Mouse (Mus musculus): ENCODE measurements around the gene Zc3h18.

The Zc3h18 gene

GRCm38 (mm10) chr8:122389357-122389756 is 12.9 kb downstream of the Zc3h18 start:
- in situ Hi-C loops (cut with MseI, MboI), result no loop called here

- in situ Hi-C loops (cut with MseI, MboI), result no loop called here
Observed at GRCm38 (mm10) chr8:122390758-122391157, 14.3 kb downstream of the Zc3h18 start.

- in situ Hi-C loops (cut with MseI, MboI), result no loop called here
Observed at GRCm38 (mm10) chr8:122393717-122394116, 17.3 kb downstream of the Zc3h18 start.

GRCm38 (mm10) chr8:122395291-122395690 is 18.9 kb downstream of the Zc3h18 start:
- in situ Hi-C loops (cut with MseI, MboI), result no loop called here

GRCm38 (mm10) chr8:122398186-122398585 is 21.8 kb downstream of the Zc3h18 start:
- in situ Hi-C loops (cut with MseI, MboI), result no loop called here

- in situ Hi-C loops (cut with MseI, MboI), result no loop called here
Observed at GRCm38 (mm10) chr8:122405146-122405805, 28.9 kb downstream of the Zc3h18 start.

- in situ Hi-C loops (cut with MseI, MboI), result no loop called here
Observed at GRCm38 (mm10) chr8:122407678-122408077, 31.3 kb downstream of the Zc3h18 start.

GRCm38 (mm10) chr8:122414311-122414710 is 37.9 kb downstream of the Zc3h18 start:
- in situ Hi-C loops (cut with MseI, MboI), result no loop called here

- in situ Hi-C loops (cut with MseI, MboI), result no loop called here
Observed at GRCm38 (mm10) chr8:122415554-122415953, 39.1 kb downstream of the Zc3h18 start.

GRCm38 (mm10) chr8:122419881-122420555 is 43.6 kb downstream of the Zc3h18 start:
- in situ Hi-C loops (cut with MseI, MboI), result no loop called here

- in situ Hi-C loops (cut with MseI, MboI), result no loop called here
Observed at GRCm38 (mm10) chr8:122421376-122422070, 45.1 kb downstream of the Zc3h18 start, which contains the start of gene Il17c. TSS of gene Il17c (plus strand) at chr8:122422020.

GRCm38 (mm10) chr8:122423217-122423616 is 46.8 kb downstream of the Zc3h18 start:
- in situ Hi-C loops (cut with MseI, MboI), result no loop called here

- in situ Hi-C loops (cut with MseI, MboI), result no loop called here
Observed at GRCm38 (mm10) chr8:122423659-122424058, 47.2 kb downstream of the Zc3h18 start.

- in situ Hi-C loops (cut with MseI, MboI), result no loop called here
Observed at GRCm38 (mm10) chr8:122426145-122426544, 49.7 kb downstream of the Zc3h18 start.

- in situ Hi-C loops (cut with MseI, MboI), result no loop called here
Observed at GRCm38 (mm10) chr8:122427607-122428006, 51.2 kb downstream of the Zc3h18 start.

GRCm38 (mm10) chr8:122428163-122428562 is 51.8 kb downstream of the Zc3h18 start:
- in situ Hi-C loops (cut with MseI, MboI), result no loop called here

GRCm38 (mm10) chr8:122430058-122430636 is 53.7 kb downstream of the Zc3h18 start:
- in situ Hi-C loops (cut with MseI, MboI), result no loop called here

GRCm38 (mm10) chr8:122430646-122431045 is 54.2 kb downstream of the Zc3h18 start:
- in situ Hi-C loops (cut with MseI, MboI), result no loop called here

- in situ Hi-C loops (cut with MseI, MboI), result no loop called here
Observed at GRCm38 (mm10) chr8:122431694-122432442, 55.5 kb downstream of the Zc3h18 start.

GRCm38 (mm10) chr8:122432443-122433268 is 56.2 kb downstream of the Zc3h18 start, which contains the start of gene Cyba:
TSS of gene Cyba (minus strand) at chr8:122432930.
- in situ Hi-C loops (cut with MseI, MboI), result no loop called here

Measured in mouse trophoblast stem cell (cell line).